Mouse (Mus musculus) layer of hippocampus, postnatal 10 days (tissue): ENCODE measurements around the gene Dpysl4. TPM values are rescaled to one million over a fixed set of nuclear protein-coding genes. Genes with fewer than 3 reads are reported as not detected.

Experiments
- DNase-seq, 2 experiments: peaks; one replicate each; pipeline ENCODE4 v3.0.0; 2021; ENCODE audit warnings: low spot score in 2 of 2
- total RNA-seq, 2 experiments: library from RNA; stranded (reverse); gene quantifications; 2 replicates each; pipeline ENCODE4 v1.2.3; 2021

Gene Dpysl4
- total RNA-seq, 2 experiments from 2014 or later, result 117 to 125 TPM

- DNase-seq, result no peak
Observed at GRCm38 (mm10) chr7:139147360-139147759, 61.6 kb downstream of the Dpysl4 start.

GRCm38 (mm10) chr7:139149373-139149772 is 63.6 kb downstream of the Dpysl4 start:
- no peak for DNase-seq

- peak in 1 of 2 experiments; percentile 47 for DNase-seq
Observed at GRCm38 (mm10) chr7:139151116-139151515, 65.3 kb downstream of the Dpysl4 start.

Other genes starting within 250 kb of the Dpysl4 start
- gene Ppp2r2d, start 239.9 kb upstream of the Dpysl4 start, total RNA-seq, result 10 to 100 TPM; 93.4 to 95.9 TPM
- 10 to 100 TPM; 38.5 to 38.6 TPM for gene Mapk1ip1, start 239.7 kb upstream of the Dpysl4 start, total RNA-seq
- gene Bnip3, start 176.5 kb upstream of the Dpysl4 start, total RNA-seq, result 100 to 1,000 TPM; 106 to 113 TPM
- gene Jakmip3, start 145.3 kb upstream of the Dpysl4 start, total RNA-seq, result 10 to 100 TPM; 54.6 to 60.2 TPM
- gene Lrrc27, start 127.0 kb downstream of the Dpysl4 start, total RNA-seq, result 1 to 10 TPM; 4.3 TPM
- 10 to 100 TPM; 57.8 to 65.0 TPM for gene Stk32c, start 127.3 kb downstream of the Dpysl4 start, total RNA-seq
- gene Pwwp2b, start 162.5 kb downstream of the Dpysl4 start, total RNA-seq, result 10 to 100 TPM; 20.9 to 23.3 TPM